Mouse (Mus musculus) A20 (cell line): Measurements from ENCODE around the gene Il10ra.

Source experiments
- DNase-seq: peaks from one replicate; pipeline ENCODE4 v3.0.0-alpha.2; 2011; ENCODE audit warnings: low read depth, low spot score

Il10ra gene

GRCm38 (mm10) chr9:45268597-45269325, at the start of gene Il10ra:
Gene Il10ra, minus strand, starts transcription at chr9:45269149.
- no peak for DNase-seq

- DNase-seq = no peak
Measured at GRCm38 (mm10) chr9:45317635-45318034, 48.7 kb upstream of the Il10ra start.

GRCm38 (mm10) chr9:45313913-45314312, 45.0 kb upstream of the Il10ra start:
- DNase-seq = no peak

GRCm38 (mm10) chr9:45311858-45312257, 42.9 kb upstream of the Il10ra start:
- no peak for DNase-seq

- no peak for DNase-seq
Measured at GRCm38 (mm10) chr9:45308521-45308920, 39.6 kb upstream of the Il10ra start.

- DNase-seq = no peak
Measured at GRCm38 (mm10) chr9:45306746-45307410, 37.9 kb upstream of the Il10ra start.

- DNase-seq = no peak
Measured at GRCm38 (mm10) chr9:45301771-45302170, 32.8 kb upstream of the Il10ra start.

- DNase-seq = peak; percentile 95
Measured at GRCm38 (mm10) chr9:45300422-45301104, 31.6 kb upstream of the Il10ra start.

GRCm38 (mm10) chr9:45299231-45300006, 30.5 kb upstream of the Il10ra start:
- DNase-seq = peak; percentile 90

- peak; percentile 60 for DNase-seq
Measured at GRCm38 (mm10) chr9:45294210-45295011, 25.5 kb upstream of the Il10ra start.

DNA sequence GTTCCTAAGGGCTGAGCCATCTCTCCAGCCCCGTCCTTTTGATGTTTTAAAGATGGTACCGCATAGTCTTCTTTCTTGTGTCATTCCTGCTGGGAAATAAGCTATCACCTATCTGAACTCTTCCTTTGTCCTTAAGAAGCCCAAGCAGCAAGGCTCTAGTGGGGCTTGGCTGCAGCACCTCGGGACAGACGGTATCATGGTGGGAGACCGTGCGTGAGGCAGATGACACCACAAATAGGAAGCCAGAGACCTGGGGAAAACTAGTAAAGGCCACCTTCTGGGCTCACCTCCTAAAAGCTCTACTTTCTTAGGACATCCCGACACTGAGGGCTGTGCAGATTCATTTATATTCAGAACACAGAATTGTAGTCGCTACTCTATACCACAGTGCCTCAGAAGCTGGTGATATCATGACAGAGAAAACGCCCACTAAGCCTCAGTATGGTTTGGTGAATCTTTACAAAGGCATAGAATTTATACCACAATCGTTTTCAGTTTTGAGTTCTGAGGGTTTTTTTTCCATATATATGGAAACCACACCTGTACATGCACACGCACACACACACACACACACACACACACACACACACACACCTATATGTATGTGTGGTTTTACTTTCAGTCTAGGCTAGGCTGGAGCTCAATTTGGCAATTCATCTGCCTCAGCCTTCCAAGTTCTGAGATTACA, 22.7 kb upstream of the Il10ra start:
- no peak for DNase-seq

DNA sequence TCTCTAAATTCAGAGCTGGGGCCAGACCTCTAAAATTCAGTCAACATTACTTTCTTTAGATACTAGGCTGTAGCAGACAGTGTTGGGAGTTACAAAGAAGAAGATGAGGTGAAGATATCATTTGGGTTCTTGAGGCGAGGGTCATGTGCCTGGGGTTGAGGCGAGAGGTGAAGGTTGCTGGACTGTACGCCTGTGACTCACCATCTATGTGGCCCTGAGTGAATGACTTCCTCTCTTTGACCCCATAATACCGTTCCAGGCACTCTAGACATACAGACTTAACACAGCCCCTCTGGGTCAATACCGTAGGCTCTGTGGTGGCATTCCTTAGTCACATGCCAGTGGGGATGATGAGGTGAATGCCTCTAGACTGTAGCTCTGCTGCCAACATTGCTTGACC, 13.5 kb upstream of the Il10ra start:
- DNase-seq = no peak

DNA sequence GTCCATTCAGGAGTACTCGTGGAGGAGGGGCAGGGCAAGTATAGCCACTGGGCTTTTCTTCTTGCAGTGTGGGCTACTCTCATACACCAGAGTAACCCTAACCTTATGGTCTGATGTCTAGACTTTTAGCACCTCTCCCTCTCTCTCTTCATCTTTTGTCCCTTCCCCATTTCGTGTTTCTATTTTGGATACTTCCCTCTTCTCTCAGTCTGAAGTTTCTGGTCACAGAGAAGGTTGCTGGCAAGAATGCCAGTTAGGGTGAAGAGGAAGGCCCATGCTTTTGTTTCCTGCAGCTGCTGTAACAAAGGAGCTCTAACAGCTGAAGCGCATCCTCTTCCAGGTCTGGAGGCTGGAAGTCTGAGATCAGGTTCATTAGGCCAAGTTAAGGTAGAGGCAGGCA, 11.9 kb upstream of the Il10ra start:
- DNase-seq = peak; percentile 70

- DNase-seq = no peak
Measured at GRCm38 (mm10) chr9:45280059-45280458, 11.1 kb upstream of the Il10ra start.

- no peak for DNase-seq
Measured at GRCm38 (mm10) chr9:45274635-45275034, 5.7 kb upstream of the Il10ra start.

DNA sequence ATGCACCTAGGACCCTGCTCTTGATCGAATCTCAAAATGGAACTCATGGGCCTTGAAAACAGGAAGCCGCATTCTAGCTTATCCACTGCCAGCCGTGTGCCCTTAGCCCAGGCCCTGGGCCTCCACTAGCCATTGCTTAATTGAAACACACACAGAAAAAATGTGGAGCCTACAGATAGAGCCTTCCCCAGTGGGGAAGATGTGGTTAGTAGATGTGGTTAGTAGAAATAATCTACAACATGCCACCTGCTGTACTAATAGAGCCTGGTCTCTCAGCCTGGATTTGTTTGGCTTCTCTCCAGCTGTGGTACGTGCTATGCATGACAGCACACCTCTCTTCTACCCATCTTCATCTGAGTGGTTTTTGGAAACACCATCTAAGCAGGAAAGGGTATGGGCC, 5.3 kb upstream of the Il10ra start:
- peak; percentile 82 for DNase-seq

- DNase-seq = peak; percentile 85
Measured at GRCm38 (mm10) chr9:45272213-45272612, 3.3 kb upstream of the Il10ra start.

- DNase-seq = peak; percentile 48
Measured at GRCm38 (mm10) chr9:45268079-45268478, 870 bp downstream of the Il10ra start.

GRCm38 (mm10) chr9:45267099-45267498, 1.9 kb downstream of the Il10ra start:
- no peak for DNase-seq

GRCm38 (mm10) chr9:45261872-45262271, 7.1 kb downstream of the Il10ra start:
- DNase-seq = no peak
